Mouse (Mus musculus): Measurements from ENCODE around the gene Slc22a12. TPM values are rescaled to one million over a fixed set of nuclear protein-coding genes. Genes with fewer than 3 reads are reported as not detected.

Slc22a12 gene
- polyA plus RNA-seq, 1 experiment from 2014 or later, result not detected

DNA sequence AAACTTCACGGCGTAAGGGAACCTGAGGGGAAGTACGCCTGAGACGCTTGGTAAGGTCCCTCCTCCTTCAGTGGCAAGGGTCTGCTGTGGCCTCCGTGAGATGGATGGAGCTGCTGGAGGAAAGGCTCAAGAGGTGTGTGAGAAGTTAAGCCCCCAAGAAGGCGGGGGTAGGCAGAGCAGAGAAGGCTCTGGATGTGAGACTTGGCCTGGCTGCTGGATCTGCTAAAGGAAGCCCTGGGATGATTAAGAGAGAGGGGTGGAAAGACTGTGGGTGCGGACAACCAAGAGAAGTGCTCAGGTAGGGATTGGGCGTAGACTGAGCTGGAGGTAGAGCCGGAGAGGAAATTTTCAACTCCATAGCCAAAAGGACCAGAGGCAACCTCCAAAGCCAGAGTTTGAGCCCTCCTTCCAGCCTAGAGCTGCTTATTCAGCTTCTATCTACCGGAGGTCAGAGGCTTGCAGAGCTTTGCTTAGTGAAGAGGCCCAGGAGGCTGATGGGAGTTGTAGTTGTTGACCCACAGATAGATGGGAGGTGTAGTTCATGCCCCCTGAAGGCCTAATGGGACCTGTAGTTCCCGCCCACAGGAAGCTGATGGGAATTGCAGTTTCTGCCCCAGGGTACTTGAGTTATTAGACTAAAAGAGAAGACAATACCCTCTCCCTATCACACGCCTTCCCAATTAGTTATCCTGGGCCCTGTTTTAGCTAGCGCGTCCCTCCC lies 13.4 kb downstream of the Slc22a12 start:
- peaks cover 41% of the 10 kb centered on the region for H3K27me3 ChIP-seq (ENCODE audit: control insufficient read depth, insufficient read depth, low read length)
- H3K4me3 ChIP-seq (ENCODE audit: low read depth, low read length), result no peak overlapping the region
- WGBS (ENCODE audit: insufficient replicate concordance), result 52% methylated on average over 14 of the region's 14 CpGs
- H3K27ac ChIP-seq (ENCODE audit: low read depth, low read length), result no peak overlapping the region
- H3K36me3 ChIP-seq (ENCODE audit: control insufficient read depth, insufficient read depth, low read length), result no peaks in the 10 kb centered on the region
- peaks cover 13% of the 10 kb centered on the region for H3K4me1 ChIP-seq (ENCODE audit: control insufficient read depth, insufficient read depth, low read length)
- no peaks in the 10 kb centered on the region for H3K9me3 ChIP-seq (replicated peaks; ENCODE audit: control insufficient read depth, low read length)
- H3K4me2 ChIP-seq, result no peak overlapping the region; the same call in 1 of the 2 replicates
- ATAC-seq (replicated peaks; ENCODE audit: insufficient number of reproducible peaks, low FRiP score, low TSS enrichment), result no peak
- H3K9ac ChIP-seq (ENCODE audit: low read depth, low read length), result no peak overlapping the region; the same call in 1 of the 2 replicates

DNA sequence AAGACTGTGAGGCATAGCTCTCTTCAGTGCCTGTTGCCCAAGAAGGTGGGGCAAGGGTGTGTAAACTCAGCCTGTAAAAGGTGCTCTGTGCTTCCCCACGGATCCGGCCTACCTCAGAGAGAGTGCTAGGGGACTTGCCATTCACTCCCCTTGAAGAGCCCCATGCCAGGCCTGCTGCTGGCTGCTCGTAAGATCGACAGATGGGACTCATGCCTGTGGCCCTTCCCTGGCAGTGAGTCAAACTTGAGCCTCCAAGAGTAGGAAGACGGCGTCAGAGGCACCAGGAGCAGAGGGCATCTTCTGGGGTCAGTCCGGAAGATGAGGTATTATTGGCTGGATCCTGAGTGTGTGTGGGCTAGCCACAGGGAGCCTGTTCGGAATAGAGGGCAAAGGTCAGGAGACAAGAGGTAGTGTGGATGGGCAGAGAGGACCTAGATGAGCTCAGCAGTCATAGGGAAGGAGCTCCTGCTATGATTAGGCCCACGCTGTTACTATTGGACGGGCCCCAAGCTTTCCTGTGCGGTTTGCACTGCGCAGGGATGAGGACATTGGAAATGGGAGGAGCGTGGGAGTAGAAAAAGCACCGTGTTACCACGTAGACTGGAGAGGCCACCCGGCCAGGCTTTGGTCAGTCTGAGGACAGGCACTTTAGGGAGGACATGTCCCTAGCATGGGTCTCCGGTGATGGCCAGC lies 14.8 kb downstream of the Slc22a12 start:
- H3K9ac ChIP-seq (ENCODE audit: low read depth, low read length), result no peak overlapping the region
- no peak overlapping the region for H3K4me2 ChIP-seq
- H3K4me1 ChIP-seq (ENCODE audit: control insufficient read depth, insufficient read depth, low read length), result peaks cover 13% of the 10 kb centered on the region
- no peak overlapping the region for H3K4me3 ChIP-seq (ENCODE audit: low read depth, low read length)
- no peaks in the 10 kb centered on the region for H3K9me3 ChIP-seq (replicated peaks; ENCODE audit: control insufficient read depth, low read length)
- peaks cover 27% of the 10 kb centered on the region for H3K27me3 ChIP-seq (ENCODE audit: control insufficient read depth, insufficient read depth, low read length)
- 77% methylated on average over 17 of the region's 17 CpGs for WGBS (ENCODE audit: insufficient replicate concordance)
- no peak for ATAC-seq (replicated peaks; ENCODE audit: insufficient number of reproducible peaks, low FRiP score, low TSS enrichment)
- H3K36me3 ChIP-seq (ENCODE audit: control insufficient read depth, insufficient read depth, low read length), result no peaks in the 10 kb centered on the region
- H3K27ac ChIP-seq (ENCODE audit: low read depth, low read length), result no peak overlapping the region

DNA sequence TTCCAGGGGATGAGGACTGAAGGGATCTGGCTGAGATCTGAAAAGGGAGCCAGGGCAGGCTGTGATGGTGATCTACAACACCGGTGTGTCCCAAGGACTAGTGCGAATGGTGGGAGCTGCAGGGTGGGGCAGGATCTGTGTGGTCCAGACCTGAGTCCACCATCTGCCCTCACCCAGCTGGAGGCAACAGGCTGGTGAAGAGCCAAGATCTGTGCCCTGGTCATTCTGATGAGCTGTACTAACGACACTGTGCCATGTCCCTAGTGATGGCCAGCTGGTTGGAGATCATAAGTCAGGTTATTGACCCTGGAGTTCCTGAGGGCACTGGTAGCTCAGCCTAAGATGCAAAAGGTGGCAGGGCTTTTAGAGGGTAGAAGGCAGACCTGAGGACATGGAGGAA lies 15.4 kb downstream of the Slc22a12 start:
- peaks cover 22% of the 10 kb centered on the region for H3K27me3 ChIP-seq (ENCODE audit: control insufficient read depth, insufficient read depth, low read length)
- WGBS (ENCODE audit: insufficient replicate concordance), result 82% methylated on average over 3 of the region's 3 CpGs

DNA sequence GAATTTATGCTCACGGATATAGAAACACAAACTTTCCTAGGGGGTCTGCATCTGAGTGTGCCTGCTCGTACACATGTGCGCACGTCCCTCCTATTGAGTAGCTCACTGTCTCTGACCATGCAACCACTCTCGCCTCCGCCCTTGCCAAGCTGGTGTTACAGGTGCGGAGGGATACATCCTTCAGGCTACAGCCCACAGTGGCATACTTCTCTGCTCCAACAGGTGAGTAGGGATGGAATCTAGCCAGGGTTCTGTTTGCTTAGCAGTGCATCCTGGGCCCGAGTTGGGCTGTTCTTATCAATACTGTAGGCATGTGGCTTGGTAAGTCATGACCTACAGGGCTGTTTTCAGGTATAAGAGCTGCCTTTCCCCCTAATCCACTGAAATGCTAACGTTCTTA lies 16.8 kb downstream of the Slc22a12 start:
- Histone ChIP-seq H3K27ac (ENCODE audit: low read depth, low read length) (no peak overlapping the region), H3K9me3 (replicated peaks; ENCODE audit: control insufficient read depth, low read length) (no peaks in the 10 kb centered on the region), H3K4me1 (ENCODE audit: control insufficient read depth, insufficient read depth, low read length) (peaks cover 1% of the 10 kb centered on the region; the same call in 1 of the 2 replicates), H3K9ac (ENCODE audit: low read depth, low read length) (no peak overlapping the region), H3K4me3 (ENCODE audit: low read depth, low read length) (no peak overlapping the region), H3K36me3 (ENCODE audit: control insufficient read depth, insufficient read depth, low read length) (no peaks in the 10 kb centered on the region), H3K27me3 (ENCODE audit: control insufficient read depth, insufficient read depth, low read length) (peaks cover 8% of the 10 kb centered on the region), H3K4me2 (no peak overlapping the region)
- no peak for ATAC-seq (replicated peaks; ENCODE audit: insufficient number of reproducible peaks, low FRiP score, low TSS enrichment)
- WGBS (ENCODE audit: insufficient replicate concordance), result 78% methylated on average over 9 of the region's 9 CpGs

More for the DNA sequence above, 15.4 kb downstream of the Slc22a12 start:
- no peak overlapping the region for H3K27ac ChIP-seq (ENCODE audit: low read depth, low read length)
- no peak for ATAC-seq (replicated peaks; ENCODE audit: insufficient number of reproducible peaks, low FRiP score, low TSS enrichment)
- no peak overlapping the region for H3K9ac ChIP-seq (ENCODE audit: low read depth, low read length)
- H3K4me1 ChIP-seq (ENCODE audit: control insufficient read depth, insufficient read depth, low read length), result peaks cover 13% of the 10 kb centered on the region
- H3K9me3 ChIP-seq (replicated peaks; ENCODE audit: control insufficient read depth, low read length), result no peaks in the 10 kb centered on the region
- H3K4me2 ChIP-seq, result no peak overlapping the region
- H3K4me3 ChIP-seq (ENCODE audit: low read depth, low read length), result no peak overlapping the region
- no peaks in the 10 kb centered on the region for H3K36me3 ChIP-seq (ENCODE audit: control insufficient read depth, insufficient read depth, low read length)

DNA sequence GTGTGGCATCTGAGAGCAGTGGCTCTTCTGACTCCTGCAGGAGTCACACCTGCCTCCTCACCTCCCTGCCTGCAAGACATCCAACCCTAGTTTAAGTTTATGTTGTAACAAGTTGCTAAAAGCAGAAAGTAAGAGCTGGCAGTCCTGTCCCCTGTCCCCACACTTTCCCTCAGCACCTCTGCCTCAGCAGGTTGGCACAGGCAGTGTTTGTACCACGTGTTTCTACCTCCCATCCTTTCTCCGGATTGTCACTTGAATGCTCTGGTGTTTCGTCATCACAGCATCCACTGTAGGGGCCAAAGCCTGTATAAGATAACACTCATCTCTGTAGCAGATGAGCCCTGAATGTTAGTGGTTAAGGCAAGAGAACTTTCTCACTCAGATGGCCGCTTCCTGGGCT lies 17.8 kb downstream of the Slc22a12 start:
- ATAC-seq (replicated peaks; ENCODE audit: insufficient number of reproducible peaks, low FRiP score, low TSS enrichment), result no peak
- Histone ChIP-seq H3K27me3 (ENCODE audit: control insufficient read depth, insufficient read depth, low read length) (peaks cover 2% of the 10 kb centered on the region; the same call in 1 of the 2 replicates), H3K27ac (ENCODE audit: low read depth, low read length) (no peak overlapping the region), H3K4me3 (ENCODE audit: low read depth, low read length) (no peak overlapping the region), H3K9me3 (replicated peaks; ENCODE audit: control insufficient read depth, low read length) (no peaks in the 10 kb centered on the region), H3K4me1 (ENCODE audit: control insufficient read depth, insufficient read depth, low read length) (no peaks in the 10 kb centered on the region), H3K4me2 (no peak overlapping the region), H3K9ac (ENCODE audit: low read depth, low read length) (no peak overlapping the region), H3K36me3 (ENCODE audit: control insufficient read depth, insufficient read depth, low read length) (no peaks in the 10 kb centered on the region)
- WGBS (ENCODE audit: insufficient replicate concordance), result 69% methylated on average over 4 of the region's 4 CpGs

DNA sequence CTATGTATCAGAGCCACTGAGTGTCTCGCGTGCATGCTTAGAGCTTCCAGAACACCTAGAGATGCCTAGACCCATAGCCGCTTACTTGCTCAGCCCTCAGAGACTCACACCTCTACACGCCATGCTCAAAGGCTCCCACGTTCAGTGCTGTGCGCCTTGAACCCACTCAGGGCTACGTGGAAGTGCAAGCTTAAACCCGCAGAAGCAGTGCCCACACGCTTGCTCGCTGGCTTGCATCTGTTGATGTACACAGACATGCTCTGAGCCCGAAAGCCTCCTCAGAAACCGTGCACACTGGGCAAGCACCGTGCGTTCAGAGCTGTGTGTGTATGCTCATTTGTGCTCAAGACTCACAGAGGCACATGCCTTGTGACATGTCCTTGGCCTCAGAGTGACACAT lies 20.5 kb downstream of the Slc22a12 start:
- WGBS (ENCODE audit: insufficient replicate concordance), result 82% methylated on average over 14 of the region's 14 CpGs
- H3K4me1 ChIP-seq (ENCODE audit: control insufficient read depth, insufficient read depth, low read length), result no peaks in the 10 kb centered on the region
- H3K36me3 ChIP-seq (ENCODE audit: control insufficient read depth, insufficient read depth, low read length), result no peaks in the 10 kb centered on the region
- no peak for ATAC-seq (replicated peaks; ENCODE audit: insufficient number of reproducible peaks, low FRiP score, low TSS enrichment)
- H3K27ac ChIP-seq (ENCODE audit: low read depth, low read length), result no peak overlapping the region
- 0 out of 2 replicates have a peak, but pooled peaks cover 6% of the 10 kb centered on the region for H3K27me3 ChIP-seq (ENCODE audit: control insufficient read depth, insufficient read depth, low read length)
- H3K9me3 ChIP-seq (replicated peaks; ENCODE audit: control insufficient read depth, low read length), result no peaks in the 10 kb centered on the region
- H3K4me2 ChIP-seq, result no peak overlapping the region
- no peak overlapping the region for H3K9ac ChIP-seq (ENCODE audit: low read depth, low read length)
- H3K4me3 ChIP-seq (ENCODE audit: low read depth, low read length), result no peak overlapping the region

DNA sequence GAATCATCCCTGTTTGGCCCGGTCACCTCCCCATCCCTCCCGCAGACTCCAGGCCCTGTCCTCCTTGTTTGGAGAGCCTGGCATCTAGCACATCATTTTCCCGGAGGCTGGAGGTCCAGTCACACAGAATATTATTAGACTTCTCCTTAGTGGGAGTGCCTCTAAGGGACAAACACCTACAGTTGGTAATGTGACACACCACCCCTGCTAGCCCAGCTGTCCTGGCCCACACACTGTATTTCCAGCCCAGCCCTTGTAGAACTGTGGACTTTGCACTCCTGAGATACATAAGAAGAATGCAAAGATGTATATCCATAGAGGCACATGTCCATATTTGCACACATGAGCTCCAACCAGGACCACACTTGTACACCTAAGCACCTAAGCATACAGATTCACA lies 21.2 kb downstream of the Slc22a12 start:
- Histone ChIP-seq H3K27ac (ENCODE audit: low read depth, low read length) (no peak overlapping the region), H3K36me3 (ENCODE audit: control insufficient read depth, insufficient read depth, low read length) (no peaks in the 10 kb centered on the region), H3K4me2 (no peak overlapping the region), H3K9ac (ENCODE audit: low read depth, low read length) (no peak overlapping the region), H3K27me3 (ENCODE audit: control insufficient read depth, insufficient read depth, low read length) (0 out of 2 replicates have a peak, but pooled peaks cover 6% of the 10 kb centered on the region), H3K4me3 (ENCODE audit: low read depth, low read length) (no peak overlapping the region), H3K9me3 (replicated peaks; ENCODE audit: control insufficient read depth, low read length) (no peaks in the 10 kb centered on the region), H3K4me1 (ENCODE audit: control insufficient read depth, insufficient read depth, low read length) (no peaks in the 10 kb centered on the region)
- WGBS (ENCODE audit: insufficient replicate concordance), result 64% methylated on average over 3 of the region's 3 CpGs
- no peak for ATAC-seq (replicated peaks; ENCODE audit: insufficient number of reproducible peaks, low FRiP score, low TSS enrichment)

DNA sequence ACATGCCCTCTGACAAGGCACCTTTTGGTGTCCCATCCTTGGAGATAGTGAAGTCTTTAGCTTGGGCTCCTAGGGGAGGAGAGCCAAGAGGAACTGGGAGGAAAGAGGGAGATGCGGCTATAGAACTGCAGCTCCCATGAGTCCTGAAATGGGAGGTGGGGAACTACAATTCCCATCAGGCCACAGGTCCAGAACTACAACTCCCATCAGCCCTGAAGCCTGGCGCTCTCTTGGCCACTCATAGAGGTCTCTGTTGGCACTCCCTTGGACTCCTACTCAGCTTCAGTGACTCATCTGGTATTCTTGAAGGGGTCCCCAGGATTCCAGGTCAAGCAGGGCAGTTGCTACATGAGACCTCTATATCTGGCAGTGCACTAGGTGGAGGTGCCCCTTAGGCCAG lies 23.3 kb downstream of the Slc22a12 start:
- 43% methylated on average over 2 of the region's 2 CpGs for WGBS (ENCODE audit: insufficient replicate concordance)
- no peak overlapping the region for H3K9ac ChIP-seq (ENCODE audit: low read depth, low read length)
- H3K4me2 ChIP-seq, result no peak overlapping the region
- H3K27me3 ChIP-seq (ENCODE audit: control insufficient read depth, insufficient read depth, low read length), result peaks cover 9% of the 10 kb centered on the region; the same call in 1 of the 2 replicates
- no peak for ATAC-seq (replicated peaks; ENCODE audit: insufficient number of reproducible peaks, low FRiP score, low TSS enrichment)
- H3K4me3 ChIP-seq (ENCODE audit: low read depth, low read length), result no peak overlapping the region
- no peak overlapping the region for H3K27ac ChIP-seq (ENCODE audit: low read depth, low read length)
- H3K4me1 ChIP-seq (ENCODE audit: control insufficient read depth, insufficient read depth, low read length), result no peaks in the 10 kb centered on the region
- H3K9me3 ChIP-seq (replicated peaks; ENCODE audit: control insufficient read depth, low read length), result no peaks in the 10 kb centered on the region
- H3K36me3 ChIP-seq (ENCODE audit: control insufficient read depth, insufficient read depth, low read length), result no peaks in the 10 kb centered on the region

Data from heart, embryonic 11.5 days (tissue).